1 mouse cellular context compared by ENCODE assay signal in genomic region chr5:43860670-43861431, GRCm38 (mm10).
TF ChIP-seq lines count a peak whose summit lies in the region.

No protein-coding gene starts in this region.

TF ChIP-seq in ES-E14, 5 proteins besides CTCF, POLR2A, EP300 and RAD21:
- TF ChIP-seq MAFK (IDR thresholded peaks at IDR 0.05; ENCODE audit: insufficient read depth, low read depth, low read length) (no peak), ZC3H11A (IDR thresholded peaks at IDR 0.05; ENCODE audit: borderline replicate concordance, low read depth, low read length) (no peak), ZNF384 (IDR thresholded peaks at IDR 0.05; ENCODE audit: low read depth, low read length) (no peak)
